Mouse (Mus musculus): ENCODE measurements around the gene Traf1.

The Traf1 gene

DNA sequence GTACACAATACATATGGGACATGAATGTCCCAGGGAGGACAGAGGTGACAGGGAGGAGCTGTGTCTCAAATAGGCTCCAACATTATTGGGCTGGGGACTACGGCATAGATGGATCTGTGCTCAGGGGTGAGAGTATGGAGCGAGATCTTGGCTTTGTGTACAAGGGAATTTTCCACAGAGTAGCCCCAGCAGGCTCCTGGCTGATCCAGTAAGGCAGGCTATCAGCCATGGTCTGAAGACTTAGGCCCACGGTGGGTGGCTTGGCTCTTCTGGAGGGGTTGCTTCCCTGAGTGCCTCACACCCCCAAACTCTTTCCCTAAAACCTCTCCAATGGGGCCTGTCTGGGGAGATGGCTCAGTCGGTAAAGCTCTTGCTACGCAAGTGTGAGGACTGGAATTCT lies 21.3 kb downstream of the Traf1 start:
- no peak for DNase-seq

DNA sequence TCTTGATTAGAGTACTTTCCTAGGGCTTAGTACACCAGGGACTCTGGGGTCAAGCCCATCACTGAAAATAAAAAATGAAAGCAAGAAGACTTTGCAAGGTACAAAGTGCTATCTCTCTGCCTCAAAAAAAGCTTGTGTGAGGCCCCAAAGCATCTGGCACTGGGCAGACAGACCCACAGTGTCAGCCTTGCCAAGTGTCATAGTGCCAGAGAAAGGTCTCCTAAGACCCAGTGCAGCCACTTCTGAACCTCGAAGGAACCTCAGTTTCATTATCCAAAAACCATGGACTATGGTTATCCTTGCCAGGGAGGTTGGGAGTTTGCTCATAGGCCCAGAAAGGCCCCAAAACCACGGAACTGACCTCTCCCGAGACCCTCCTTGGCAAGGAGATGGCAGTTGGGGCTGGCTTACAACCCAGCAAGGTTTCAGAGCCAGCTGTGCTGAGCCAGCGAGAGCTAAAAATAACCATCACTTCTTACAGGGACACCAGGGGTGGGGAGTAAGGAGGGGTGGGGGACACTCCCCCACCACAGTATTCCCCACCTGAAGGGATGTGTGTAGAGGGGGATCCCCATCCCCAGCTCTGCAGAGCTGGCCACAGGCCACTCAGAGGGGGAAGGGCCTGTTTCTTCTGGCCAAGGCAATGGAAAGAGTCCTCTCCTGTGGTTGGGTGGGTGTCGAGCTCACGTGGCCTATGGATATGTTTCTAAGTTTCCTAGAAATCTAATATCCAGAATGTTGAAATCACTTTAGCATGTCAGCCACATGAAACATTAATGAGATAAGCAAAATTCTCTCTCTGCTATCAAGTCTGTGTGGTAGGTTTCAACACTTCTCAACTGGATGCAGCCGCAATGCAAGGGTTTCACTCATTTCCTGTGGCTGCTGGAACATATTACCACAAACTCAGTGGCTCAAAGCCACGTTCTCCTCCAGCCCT lies 23.0 kb downstream of the Traf1 start:
- peak; percentile 96 for DNase-seq

DNA sequence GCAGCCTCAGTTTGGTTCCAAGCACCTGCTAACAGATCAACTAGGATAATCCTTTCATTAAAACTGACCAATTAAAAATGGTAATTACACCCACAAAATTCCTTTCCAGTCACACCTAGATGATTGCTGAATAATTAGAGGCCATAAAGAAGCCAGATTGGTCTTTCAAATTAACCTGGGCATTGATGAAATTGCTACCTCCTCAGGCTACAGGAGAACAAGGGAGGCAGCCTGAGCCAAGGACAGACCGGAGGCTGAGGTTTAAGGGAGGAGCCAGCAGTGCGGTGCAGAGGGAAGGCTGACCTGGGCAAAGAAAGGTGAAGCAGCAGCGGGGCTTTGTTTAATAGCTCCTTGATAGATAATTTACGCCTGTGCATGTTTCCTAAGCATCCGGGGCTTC lies 24.1 kb downstream of the Traf1 start:
- no peak for DNase-seq

DNA sequence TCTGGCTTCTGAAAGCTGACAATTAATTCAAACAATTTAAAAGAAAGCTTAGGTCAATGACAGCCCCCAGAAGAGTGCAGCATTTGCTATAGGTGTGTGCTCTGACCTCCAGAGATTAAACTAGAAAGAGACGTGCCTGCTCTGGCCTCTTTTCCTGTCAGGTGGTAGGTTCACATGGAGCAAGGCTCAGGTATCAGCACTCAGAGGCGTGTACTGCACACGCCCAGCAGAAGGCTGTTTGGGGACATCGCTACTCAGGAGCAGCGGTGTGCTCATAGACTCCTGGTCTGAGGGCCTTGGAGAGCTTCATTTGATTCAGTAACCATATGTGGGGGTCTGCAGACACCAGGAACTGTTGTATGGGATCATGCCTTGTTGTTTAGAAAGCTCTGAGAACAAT lies 34.3 kb downstream of the Traf1 start:
- no peak for DNase-seq

DNA sequence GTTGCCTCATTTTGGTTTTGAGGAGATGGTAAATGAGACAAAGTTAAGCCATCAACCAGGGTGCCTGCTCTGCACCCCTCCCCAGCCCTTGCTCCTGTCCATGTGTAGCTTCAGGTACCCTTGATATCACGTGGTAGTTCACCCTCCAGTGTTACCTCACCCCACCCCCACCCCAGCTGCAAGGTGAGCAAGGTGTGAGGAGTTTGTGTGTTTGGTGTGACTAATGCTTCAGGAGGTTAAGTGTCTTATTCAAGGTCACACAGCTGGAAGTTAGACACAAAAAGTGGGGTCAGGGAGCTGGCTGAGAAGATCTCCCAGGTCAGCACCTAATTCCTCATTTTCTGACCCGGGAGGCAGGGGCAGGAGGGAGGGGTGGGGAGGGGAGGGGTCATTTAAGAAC lies 38.8 kb downstream of the Traf1 start:
- no peak for DNase-seq

DNA sequence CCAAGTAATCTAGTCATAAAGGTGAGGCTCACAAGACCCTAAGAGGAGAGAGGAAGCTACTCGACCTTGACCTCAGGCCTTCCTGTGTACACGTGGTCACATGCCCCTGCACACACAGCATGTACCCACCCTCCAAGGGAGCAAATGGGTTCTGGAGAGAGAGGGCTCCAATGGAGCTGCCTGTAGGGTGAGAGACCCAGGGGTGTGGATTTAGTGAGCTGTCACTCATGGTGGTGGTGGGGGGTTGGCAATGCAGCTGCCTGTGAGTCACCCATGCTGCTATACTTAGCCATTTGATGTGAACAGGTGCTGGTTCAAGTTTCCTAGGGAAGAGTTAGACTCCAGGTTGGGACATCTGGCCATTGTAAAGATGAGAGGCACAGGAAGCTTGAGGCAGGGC lies 41.4 kb downstream of the Traf1 start:
- no peak for DNase-seq

DNA sequence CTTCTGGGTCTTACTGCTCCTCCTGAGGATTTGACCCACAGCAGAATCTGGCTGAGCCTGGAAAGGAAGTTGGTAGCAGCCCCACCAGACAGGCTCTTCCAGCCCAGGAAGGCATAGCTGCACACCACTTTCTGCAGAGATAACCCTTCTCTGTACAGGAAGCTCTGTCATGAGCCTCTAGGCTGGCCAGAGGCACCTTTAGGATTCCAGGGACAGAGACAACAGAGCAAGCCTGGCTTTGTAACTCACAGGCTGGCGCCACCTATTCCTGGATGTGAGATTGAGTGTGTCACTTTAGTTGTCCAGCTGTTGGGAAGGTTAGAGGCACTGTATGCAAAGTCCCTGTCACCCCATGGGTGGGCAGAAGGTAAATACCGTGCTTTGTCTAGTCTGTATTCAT lies 46.5 kb downstream of the Traf1 start:
- DNase-seq = no peak

DNA sequence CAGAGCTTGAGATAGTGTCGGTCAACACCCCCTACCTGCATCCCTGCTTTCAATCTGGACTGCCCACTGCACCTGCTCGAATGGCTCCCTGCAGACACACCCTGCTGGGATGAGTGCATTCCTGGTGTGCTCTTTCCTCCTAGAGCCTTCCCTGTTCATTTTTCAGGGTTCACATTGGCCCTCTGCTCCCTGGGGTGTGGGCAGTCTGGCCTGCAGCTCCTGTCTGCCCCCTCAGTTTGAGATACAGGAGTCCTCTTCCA lies 46.8 kb downstream of the Traf1 start:
- DNase-seq = no peak

DNA sequence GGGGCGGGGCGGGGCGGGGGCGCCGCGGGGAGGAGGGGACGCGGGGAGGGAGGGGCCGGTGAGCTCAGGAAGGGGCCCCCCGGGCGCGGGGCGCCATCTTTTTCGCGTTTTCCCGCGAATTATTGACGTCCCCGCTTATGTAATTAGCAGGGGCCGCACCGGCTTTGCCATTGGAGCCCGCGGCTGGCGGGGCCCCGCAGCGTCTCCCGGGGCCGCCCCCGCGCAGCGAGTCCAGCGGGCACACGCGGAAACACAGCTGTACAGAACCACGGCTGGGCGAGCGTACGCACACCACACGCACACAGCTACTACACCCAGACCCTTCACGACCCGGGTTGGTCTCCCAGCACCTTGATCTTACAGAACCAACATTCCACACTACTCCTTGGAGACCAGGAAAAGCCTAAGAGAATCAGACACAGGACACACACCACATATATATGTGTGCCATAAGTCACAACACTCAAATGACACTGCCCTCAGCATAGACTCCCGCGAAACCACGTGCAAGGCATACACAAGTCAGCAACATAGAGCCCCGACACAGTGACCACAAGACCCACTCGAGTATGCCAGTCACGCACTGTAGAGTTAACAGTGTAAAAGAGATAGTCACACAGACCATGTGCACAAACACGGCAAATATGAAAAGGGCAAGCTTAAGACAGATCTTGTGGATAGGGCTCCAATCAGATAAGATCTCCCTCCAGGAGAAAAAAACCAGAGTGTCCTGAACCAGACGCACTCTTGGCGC lies 47.3 kb downstream of the Traf1 start:
- peak; percentile 98 for DNase-seq

DNA sequence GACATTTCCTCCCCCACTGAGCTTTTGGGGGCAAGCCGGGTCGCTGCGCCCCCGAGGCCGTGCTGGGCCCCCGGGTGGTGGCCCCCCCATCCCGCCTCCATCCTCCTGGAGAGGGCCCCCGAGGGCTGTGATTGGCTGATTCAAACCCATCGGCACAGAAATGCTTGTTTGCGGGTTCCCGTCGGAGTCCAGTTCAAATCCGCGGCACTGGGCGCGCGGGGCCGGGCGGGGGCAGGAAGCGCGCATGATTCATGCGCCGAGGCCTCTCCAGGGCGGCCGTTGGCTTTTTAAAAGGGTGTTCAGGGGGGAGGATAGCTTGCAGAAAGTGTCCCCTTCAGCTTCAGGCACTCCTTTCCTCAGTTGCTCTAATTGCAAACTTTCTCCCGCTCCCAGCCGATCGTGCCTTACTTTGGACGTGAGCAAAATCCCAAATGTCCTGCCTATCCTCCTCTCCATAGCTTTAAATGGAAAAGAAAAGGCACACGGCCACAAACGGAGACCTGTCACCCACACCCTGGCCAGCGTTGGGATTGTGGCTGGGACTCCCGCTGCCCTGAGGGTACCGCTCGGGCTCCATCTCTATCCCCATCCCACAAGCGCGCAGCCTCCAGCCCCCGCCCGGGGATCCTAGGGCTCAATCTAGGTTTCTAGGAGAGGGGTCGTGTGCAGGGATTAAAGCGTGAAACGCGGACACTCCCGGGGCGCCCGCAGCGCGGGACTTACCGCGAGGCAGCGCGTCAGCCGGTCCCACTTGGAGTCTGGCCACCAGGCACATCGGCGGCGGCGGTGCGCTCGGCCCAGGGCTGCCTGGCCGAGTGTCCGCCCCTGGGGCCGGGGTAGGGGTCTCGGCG lies 48.1 kb downstream of the Traf1 start, which contains the start of gene Phf19:
TSS of gene Phf19 (minus strand) at position 809 of the 851 bp plus-strand sequence.
- DNase-seq = peak; percentile 96

DNA sequence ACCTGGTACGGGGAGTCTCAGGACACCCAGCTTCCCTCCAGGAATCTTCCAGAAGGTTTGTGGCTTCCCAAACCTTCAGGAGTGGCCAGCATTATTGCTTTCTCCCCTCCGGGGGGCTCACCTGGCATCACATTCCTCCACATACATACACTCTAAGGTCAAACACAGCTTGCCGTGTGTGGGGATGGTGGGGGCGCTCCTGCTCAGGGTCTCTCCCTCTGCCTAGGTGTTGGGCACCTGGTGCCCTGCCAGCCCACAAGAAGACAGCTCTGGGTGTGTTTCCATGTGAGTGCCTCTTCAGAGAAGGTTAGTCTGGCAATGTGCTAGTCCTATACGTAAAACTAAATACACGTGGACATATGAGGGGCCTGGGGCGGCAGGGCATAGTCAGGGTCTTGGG lies 49.0 kb downstream of the Traf1 start:
- peak; percentile 91 for DNase-seq

DNA sequence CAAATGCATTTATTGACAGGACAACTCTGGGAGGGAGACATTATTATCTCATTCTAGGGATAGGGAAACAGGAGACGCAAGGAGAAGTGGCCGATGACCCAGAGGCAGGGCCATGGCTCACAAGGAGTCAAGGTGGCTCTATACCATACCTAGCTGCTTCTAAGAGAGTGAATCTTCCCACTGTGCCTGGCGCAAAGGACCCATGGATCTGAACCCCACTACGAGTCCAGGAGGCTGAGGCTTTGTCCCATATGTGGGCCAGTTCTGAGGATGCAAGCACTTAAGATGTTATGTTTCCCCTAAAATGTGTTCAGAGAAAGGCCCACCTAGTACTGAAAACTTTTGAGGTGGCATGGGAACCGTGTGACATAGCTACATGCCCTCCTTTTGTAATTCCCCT lies 49.7 kb downstream of the Traf1 start:
- peak; percentile 80 for DNase-seq

DNA sequence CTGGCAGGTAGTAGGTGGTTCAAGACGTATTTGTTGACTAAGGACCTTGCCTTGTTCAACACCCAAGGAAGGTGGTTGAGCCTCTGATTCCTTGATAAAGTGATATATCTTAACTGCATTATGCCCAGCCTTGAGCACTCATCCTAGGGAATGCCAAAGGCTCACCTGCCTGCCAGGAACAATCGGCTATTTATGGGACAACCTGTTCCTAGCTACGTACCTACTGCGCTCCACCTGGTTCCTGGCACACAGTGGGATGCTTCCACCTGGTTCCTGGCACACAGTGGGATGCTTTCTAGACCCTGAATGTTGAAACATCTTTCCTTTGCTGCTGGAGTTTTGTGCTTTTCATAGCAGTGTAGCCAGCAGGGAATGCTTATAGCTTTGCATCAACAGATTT lies 51.9 kb downstream of the Traf1 start:
- DNase-seq = peak; percentile 78

DNA sequence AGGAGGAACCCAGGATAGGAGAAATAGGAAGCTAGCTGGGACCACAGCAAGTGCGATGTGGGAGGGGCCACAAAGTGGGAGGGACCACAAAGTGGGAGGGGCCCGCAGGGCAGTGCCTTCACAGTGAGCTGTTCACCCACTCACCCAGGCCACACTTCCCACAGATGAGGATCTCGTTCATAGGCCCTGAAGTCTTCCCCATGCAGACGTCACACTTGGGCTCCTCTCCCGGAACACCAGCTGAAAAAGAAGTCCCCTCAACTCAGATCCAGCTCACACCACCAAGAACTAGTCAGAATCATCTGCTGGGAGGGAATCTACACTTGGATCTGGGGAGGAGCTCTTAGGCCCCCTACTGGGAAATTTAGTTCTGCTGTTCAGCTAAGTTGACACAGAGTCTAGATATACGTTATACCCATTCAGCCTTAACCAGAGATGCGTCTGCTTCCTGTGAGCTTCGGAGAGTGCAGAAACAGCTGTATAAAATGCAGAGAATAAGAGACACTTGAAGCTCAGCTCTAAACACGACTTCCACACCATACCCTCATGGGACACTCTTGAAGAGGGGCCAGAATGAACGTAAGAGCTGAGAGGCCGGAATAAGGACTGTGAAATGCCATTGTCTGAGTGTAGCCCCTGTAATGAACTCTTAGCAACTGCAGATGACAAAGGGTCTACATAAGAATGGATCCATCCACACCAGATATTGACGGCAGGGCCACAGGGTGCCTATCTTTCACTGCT lies 54.5 kb downstream of the Traf1 start:
- peak; percentile 98 for DNase-seq

DNA sequence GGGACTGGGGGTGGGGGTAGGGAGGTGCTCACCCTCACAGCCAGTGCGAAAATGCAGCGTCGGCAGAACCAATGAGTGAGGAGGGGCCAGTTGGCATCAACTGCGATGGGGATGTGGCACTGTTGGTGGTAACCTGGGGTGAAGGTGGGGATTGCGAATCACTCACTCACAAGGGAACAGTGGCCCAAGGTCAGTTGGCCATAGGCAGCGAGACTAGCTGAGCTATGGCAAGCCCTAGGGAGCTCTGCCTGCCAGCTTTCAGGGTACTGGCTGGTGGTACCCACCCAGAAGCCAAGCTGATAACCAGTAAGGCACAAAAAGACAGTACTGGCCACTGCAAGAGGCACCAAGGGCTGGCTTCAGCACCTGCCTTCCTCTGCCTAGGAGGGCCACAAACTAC lies 55.1 kb downstream of the Traf1 start:
- no peak for DNase-seq

DNA sequence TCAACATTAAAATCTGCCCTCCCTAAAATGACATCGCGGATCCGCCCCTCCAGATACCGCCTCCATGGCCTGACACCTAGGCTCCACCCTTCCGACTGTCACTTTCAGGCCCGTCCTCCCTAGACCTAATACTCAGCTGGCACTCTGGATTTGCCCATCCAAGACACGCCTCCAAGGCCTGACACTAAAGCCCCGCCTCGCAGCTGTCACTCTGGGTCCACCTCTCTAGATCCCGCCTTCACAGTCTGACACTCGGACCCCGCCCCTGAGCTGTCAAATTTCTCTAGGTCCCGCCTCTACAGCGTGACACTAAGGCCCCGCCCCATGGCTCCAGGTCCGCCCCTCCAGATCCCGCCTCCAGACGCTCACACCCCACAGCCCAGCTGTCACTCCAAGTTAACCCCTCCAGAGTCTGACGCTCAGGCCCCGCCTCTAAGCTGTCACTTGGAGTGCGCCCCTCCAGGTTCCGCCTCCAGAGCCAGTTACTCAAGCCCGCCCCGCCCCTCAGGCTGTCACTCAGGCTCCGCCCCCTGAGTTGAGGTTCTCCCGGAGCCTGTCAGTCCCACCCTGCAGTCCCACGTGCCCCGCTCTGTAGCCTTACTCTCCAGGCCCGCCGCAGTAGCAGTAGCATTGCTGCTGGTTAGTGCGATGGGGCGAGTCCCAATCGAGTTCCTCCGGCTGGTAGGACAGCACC lies 56.6 kb downstream of the Traf1 start:
- DNase-seq = peak; percentile 100

DNA sequence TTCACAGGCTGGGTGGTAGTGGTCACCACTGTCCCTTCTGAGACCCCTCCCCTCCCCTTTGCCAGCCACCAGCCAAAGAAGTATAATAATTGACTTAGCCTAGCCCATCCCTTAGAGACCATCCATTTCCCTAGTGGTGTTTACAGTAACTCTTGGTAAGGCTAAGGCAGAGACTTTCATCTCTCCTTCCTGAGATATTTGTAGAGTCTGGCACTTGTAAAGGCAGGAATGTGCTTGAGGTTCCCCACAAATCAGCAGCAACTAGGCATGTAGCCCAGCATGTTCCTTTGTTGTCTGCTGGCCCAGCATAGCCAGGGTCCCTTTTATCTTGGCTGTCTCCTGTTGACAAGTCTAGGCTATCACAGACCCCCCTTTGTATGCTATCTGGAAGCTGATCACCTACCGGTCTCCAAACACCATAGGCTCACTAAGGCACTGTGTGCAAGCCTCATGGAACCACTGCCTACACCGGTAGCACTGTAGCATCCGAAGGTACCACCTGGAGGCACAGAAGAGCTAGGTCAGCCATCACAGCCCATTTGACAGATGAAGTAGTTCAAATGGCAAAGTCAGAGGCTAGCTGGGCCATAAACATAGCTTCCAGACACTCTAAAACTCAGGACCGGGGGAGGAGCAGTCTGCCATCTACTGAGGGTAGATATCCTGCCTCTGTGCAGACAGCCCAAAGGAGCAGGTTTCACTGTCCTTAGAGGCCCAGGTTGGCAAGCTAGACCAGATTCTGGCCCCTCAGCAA lies 57.7 kb downstream of the Traf1 start:
- DNase-seq = peak; percentile 92

DNA sequence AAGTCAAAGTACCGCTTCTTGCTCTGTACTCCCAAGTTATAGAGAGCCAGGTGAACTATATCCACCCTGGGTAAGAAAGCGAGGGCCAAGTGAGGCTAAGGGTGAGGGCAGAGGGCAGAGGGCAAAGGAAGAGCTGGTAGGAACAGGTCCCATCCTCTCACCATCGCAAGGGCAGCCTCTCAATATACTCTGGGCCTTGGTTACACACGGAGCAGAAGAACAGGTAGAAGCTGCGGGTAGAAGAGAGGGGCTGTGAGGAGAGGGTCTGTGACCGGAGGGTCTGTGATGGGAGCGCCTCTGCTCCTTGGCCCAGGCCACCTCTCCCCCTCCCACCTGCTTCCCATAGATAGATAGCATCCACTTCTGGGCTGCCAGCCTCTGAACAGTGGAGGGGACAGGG lies 58.4 kb downstream of the Traf1 start:
- DNase-seq = peak; percentile 90

DNA sequence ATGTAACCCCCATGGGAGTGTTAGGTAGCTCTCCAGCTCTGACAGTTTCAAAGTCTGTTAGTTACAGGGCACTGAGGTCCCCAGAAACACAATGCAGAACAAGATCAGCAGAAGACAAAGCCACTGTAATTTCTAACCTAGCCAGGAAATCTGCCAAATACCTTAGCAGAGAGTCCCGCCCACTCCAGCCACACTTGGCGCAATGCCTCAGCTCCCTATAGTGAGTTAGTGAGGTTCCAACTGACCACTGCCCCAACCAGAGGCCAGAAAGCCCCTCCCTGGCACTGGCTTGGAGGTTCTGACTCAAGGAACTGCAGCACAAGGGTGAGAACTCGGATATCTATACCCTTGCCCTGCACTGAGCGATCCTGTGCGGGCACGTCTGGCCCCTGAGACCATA lies 58.8 kb downstream of the Traf1 start:
- DNase-seq = peak; percentile 91

DNA sequence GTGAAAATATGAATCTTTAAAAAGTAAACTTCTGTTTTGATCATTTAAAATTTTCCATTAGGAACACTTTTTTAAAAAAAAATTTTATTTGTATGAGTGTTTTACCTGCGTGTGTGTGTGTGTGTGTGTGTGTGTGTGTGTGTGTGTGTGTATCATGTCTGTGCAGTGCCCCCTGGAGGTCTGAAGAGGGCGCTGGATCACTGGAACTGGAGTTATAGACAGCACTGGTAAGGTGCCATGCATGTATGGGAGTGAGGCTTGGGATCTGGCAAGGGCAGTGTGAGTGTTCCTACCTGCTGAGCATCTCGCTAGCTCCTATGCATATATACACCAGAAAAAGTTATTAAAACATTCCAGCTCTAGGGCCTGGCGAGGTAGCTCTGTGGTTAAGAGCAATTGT lies 59.8 kb downstream of the Traf1 start:
- peak; percentile 78 for DNase-seq

DNA sequence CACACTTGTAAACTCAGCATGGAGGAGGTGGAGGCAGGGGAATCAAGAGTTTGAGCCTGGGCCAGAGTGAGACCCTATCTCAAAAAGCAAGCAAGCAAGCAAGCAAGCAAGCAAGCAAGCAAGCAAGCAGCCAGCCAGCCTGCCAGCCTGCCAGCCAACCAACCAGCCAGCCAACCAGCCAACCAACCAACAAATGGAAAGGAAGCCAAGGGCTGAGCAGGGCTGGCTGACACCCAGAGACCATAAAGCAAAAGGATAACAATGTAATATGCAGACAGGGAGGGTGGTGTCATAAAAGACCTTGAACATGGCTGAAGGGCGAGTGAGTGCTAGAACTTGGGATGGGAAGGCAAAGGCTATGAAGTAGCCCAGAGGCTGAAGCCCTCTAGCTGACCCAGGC lies 61.2 kb downstream of the Traf1 start:
- peak; percentile 83 for DNase-seq
